Mouse (Mus musculus): ENCODE measurements around the gene Rgn.

The Rgn gene

GRCm38 (mm10) chrX:20549532-20549931, at the start of gene Rgn:
Gene Rgn (plus strand): TSS chrX:20549787.
- no peak for DNase-seq

DNA sequence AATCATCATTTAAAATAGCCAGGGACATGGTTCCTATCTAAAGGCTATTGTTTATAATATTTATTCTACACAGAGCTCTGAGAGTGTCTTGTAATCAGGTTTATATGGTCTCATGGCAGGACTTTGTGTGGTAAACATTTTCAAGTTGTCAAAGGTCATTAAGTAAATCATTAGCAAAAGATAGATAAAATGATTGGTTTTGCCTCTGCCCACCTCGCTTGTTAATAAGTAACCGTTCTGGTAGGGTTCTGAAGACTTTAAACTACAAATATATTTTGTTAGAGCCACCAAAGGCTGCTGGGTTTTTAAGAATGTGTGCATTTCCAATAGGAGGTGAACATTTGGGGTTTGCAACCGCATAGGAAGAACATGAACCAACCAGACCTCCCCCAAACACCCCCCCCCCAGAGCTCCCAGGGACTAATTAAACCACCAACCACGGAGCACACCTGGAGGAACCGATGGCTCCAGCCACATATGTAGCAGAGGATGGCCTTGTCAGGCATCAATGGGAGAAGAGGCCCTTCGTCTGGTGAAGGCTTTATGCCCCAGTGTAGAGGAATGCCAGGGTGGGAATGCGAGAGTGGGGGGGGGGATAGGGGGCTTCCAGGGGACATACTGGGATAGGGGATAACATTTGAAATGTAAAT, 29.2 kb upstream of the Rgn start:
- no peak for DNase-seq

DNA sequence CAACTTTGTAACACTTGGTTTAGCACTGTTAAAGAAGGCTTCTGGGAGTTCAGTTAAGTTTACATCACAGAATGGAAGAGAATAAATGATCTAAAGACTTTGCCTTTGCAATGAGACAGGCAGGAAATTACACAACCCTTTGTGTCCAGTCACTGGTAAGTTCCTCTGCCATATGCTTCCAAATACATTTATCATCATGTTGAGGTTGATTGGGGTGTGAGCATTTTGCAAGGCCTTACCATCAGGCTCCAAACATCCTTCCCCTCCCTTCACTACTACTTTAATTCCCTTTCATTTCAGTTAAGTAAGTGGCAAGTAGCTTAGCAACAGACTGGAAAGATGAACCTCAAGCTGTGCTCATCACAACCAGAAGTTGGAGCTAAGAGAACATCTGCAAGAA, 28.0 kb upstream of the Rgn start:
- DNase-seq, result no peak

- no peak for DNase-seq
These were observed 17.0 kb upstream of the Rgn start for GRCm38 (mm10) chrX:20532621-20533020.

- no peak for DNase-seq
These were observed 5.7 kb upstream of the Rgn start for GRCm38 (mm10) chrX:20543867-20544266.

DNA sequence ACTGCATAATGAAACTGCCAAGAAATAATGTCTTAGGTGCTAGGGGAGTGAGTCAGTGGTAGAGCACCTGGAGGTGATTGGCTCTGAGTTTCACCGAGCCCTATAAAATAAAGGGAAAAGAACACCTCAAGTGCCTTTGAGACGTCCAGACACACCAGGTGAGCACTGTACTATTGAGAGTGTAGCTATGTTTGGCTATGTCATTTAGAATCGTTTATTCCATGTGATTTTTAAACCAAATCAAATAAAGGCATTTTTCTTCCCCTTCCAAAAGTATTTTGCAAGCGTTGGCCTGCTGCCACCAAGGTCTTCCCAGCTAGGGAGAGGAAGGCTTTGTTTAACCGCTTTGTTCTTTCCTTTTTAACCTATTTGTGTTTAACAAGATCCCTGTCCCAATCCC, 2.0 kb upstream of the Rgn start:
- no peak for DNase-seq

GRCm38 (mm10) chrX:20548011-20548879, 1.3 kb upstream of the Rgn start:
- peak in 1 of 2 experiments; percentile 1 for DNase-seq

GRCm38 (mm10) chrX:20548880-20549440, 627 bp upstream of the Rgn start:
- no peak for DNase-seq

DNA sequence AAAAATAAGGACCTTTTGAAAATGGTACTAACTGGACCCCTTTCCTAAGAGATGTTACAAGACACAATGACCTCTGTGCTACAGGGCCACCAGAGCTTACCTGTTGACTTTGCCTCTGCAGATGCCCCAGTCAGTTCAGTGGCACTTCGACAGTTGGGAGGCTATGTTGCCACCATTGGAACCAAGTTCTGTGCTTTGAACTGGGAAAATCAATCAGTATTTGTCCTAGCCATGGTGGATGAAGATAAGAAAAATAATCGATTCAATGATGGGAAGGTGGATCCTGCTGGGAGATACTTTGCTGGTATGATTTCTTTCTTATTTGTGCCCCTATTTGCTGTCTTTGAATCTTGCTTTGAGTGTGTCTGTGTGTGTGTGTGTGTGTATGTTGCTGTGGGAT, 2.6 kb downstream of the Rgn start:
- DNase-seq, result no peak

DNA sequence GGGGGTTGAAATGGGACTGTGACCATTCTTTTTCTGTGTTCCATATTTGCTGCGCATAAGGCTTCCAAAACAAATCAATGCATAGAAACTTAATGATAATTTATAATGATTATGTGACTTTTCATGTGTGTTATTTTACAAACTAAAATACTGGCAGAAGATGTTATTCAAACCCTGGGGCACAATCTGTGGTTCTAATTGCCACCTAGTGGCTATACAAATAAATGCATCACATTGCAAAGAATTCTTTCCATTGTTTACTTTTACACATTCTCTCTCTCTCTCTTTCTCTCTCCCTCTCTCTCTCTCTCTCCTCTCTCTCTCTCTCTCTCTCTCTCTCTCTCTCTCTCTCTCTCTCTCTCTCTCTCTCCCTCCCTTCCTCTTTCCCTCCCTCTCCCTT, 12.3 kb downstream of the Rgn start:
- DNase-seq, result no peak

DNA sequence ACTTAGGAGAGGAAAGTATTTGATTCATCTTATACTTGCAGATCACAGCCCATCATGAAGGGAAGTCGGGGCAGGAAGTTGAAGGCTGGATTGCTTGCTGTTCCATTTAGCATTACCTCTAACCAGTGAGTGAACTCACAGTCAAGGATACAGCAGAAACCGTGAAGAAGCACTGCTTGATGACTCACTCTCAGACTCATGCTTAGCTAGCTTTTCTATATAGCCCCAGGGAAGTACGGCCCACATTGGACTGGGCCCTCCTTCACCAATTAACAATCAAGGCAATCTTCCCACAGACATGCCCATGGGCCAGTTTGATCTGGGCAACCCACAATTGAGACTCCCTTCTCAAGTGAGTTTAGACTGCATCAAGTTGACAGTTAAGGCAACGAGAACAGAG, 14.4 kb downstream of the Rgn start:
- DNase-seq, result no peak

GRCm38 (mm10) chrX:20571024-20571423, 21.4 kb downstream of the Rgn start:
- no peak for DNase-seq

GRCm38 (mm10) chrX:20572683-20573082, 23.1 kb downstream of the Rgn start:
- no peak for DNase-seq

- DNase-seq, result no peak
These were observed 24.3 kb downstream of the Rgn start for GRCm38 (mm10) chrX:20573927-20574326.

- DNase-seq, result peak; percentile 21 to 32
These were observed 38.4 kb downstream of the Rgn start for GRCm38 (mm10) chrX:20587968-20588367.

GRCm38 (mm10) chrX:20608500-20608899, 58.9 kb downstream of the Rgn start:
- DNase-seq, result no peak

Data from B cell, adult 2 months (primary cell).